In genomic region chr16:93102174-93102573, GRCm38 (mm10) we compare ENCODE assay signal across 16 mouse cellular contexts.
DNase-seq lines count a peak whose midpoint lies in the region; ATAC-seq lines count a peak whose summit lies in the region.
"Had no signal": no experiment of that assay in that cellular context is flagged by ENCODE, and none has a peak within 500 bp of the region (broad histone marks: within the 10 kb centered on the region; RNA-seq: fewer than 3 reads in every experiment).

No protein-coding gene starts in this region.

- WGBS in forebrain, embryonic 16.5 days = 31% methylated on average over 3 of the region's 3 CpGs
- WGBS in forebrain, embryonic 13.5 days = 53% methylated on average over 3 of the region's 3 CpGs
- WGBS in limb, embryonic 15.5 days = 44% methylated on average over 3 of the region's 3 CpGs
- 86% methylated on average over 3 of the region's 3 CpGs for WGBS in limb, embryonic 10.5 days
- 35% methylated on average over 3 of the region's 3 CpGs for WGBS in embryonic facial prominence, embryonic 14.5 days

- H3K4me2 ChIP-seq in forebrain, embryonic 16.5 days (ENCODE audit: low read length) = no peak overlapping the region
- no peak overlapping the region for H3K4me2 ChIP-seq in forebrain, embryonic 13.5 days
- H3K4me2 ChIP-seq in limb, embryonic 15.5 days = no peak overlapping the region
- no peak overlapping the region for H3K4me2 ChIP-seq in embryonic facial prominence, embryonic 14.5 days (ENCODE audit: low read depth, low read length)
- H3K4me2 ChIP-seq: heart, embryonic 12.5 days; hindbrain, embryonic 14.5 days; intestine, embryonic 15.5 days had no signal

- no peaks in the 10 kb centered on the region for H3K36me3 ChIP-seq in forebrain, embryonic 16.5 days (ENCODE audit: control insufficient read depth, insufficient read depth)
- H3K36me3 ChIP-seq in forebrain, embryonic 13.5 days (ENCODE audit: poor library complexity, severe bottlenecking) = no peaks in the 10 kb centered on the region
- H3K36me3 ChIP-seq in limb, embryonic 15.5 days = no peaks in the 10 kb centered on the region
- no peaks in the 10 kb centered on the region for H3K36me3 ChIP-seq in limb, embryonic 10.5 days
- H3K36me3 ChIP-seq in embryonic facial prominence, embryonic 14.5 days (ENCODE audit: control insufficient read depth, insufficient read depth, low read length) = no peaks in the 10 kb centered on the region
- H3K36me3 ChIP-seq: heart, embryonic 12.5 days; hindbrain, embryonic 10.5 days; intestine, embryonic 15.5 days had no signal

- H3K4me3 ChIP-seq in forebrain, embryonic 16.5 days (replicated peaks; ENCODE audit: low read length) = no peak overlapping the region
- H3K4me3 ChIP-seq in forebrain, embryonic 13.5 days = no peak overlapping the region
- H3K4me3 ChIP-seq in limb, embryonic 15.5 days = no peak overlapping the region
- no peak overlapping the region for H3K4me3 ChIP-seq in limb, embryonic 10.5 days
- no peak overlapping the region for H3K4me3 ChIP-seq in embryonic facial prominence, embryonic 14.5 days (ENCODE audit: low read depth, low read length)
- H3K4me3 ChIP-seq: heart, embryonic 12.5 days; hindbrain, embryonic 10.5 days; intestine, embryonic 15.5 days had no signal

- H3K9me3 ChIP-seq in forebrain, embryonic 16.5 days (ENCODE audit: control insufficient read depth, low read length) = no peaks in the 10 kb centered on the region
- H3K9me3 ChIP-seq in forebrain, embryonic 13.5 days (replicated peaks) = no peaks in the 10 kb centered on the region
- H3K9me3 ChIP-seq in limb, embryonic 15.5 days = no peaks in the 10 kb centered on the region
- H3K9me3 ChIP-seq in limb, embryonic 10.5 days (replicated peaks) = no peaks in the 10 kb centered on the region
- H3K9me3 ChIP-seq in embryonic facial prominence, embryonic 14.5 days (ENCODE audit: control insufficient read depth, low read length) = no peaks in the 10 kb centered on the region
- H3K9me3 ChIP-seq: heart, embryonic 12.5 days; hindbrain, embryonic 10.5 days; intestine, embryonic 15.5 days had no signal

- H3K27me3 ChIP-seq in forebrain, embryonic 16.5 days (replicated peaks; ENCODE audit: control insufficient read depth, insufficient read depth, low read length) = no peaks in the 10 kb centered on the region
- H3K27me3 ChIP-seq in forebrain, embryonic 13.5 days = no peaks in the 10 kb centered on the region
- H3K27me3 ChIP-seq in limb, embryonic 15.5 days = no peaks in the 10 kb centered on the region
- no peaks in the 10 kb centered on the region for H3K27me3 ChIP-seq in limb, embryonic 10.5 days (ENCODE audit: low read depth, poor library complexity, severe bottlenecking)
- no peaks in the 10 kb centered on the region for H3K27me3 ChIP-seq in embryonic facial prominence, embryonic 14.5 days (replicated peaks; ENCODE audit: control insufficient read depth, insufficient read depth, low read length)
- H3K27me3 ChIP-seq: intestine, embryonic 15.5 days had no signal

- ATAC-seq in forebrain, embryonic 16.5 days = peak; percentile 62; the same call in 1 of the 2 replicates
- no peak for ATAC-seq in forebrain, embryonic 13.5 days
- no peak for ATAC-seq in limb, embryonic 15.5 days (ENCODE audit: insufficient number of reproducible peaks, low FRiP score, low TSS enrichment, low read depth)
- ATAC-seq in embryonic facial prominence, embryonic 14.5 days (ENCODE audit: low read depth) = 0 out of 2 replicates have a peak, but pooled peaks have one; percentile 37
- ATAC-seq: intestine, embryonic 15.5 days had no signal

- no peak overlapping the region for H3K9ac ChIP-seq in forebrain, embryonic 16.5 days (replicated peaks; ENCODE audit: low read depth, low read length)
- H3K9ac ChIP-seq in forebrain, embryonic 13.5 days = no peak overlapping the region
- no peak overlapping the region for H3K9ac ChIP-seq in limb, embryonic 15.5 days
- H3K9ac ChIP-seq in embryonic facial prominence, embryonic 14.5 days (ENCODE audit: low read depth, low read length) = no peak overlapping the region
- H3K9ac ChIP-seq: heart, embryonic 12.5 days; hindbrain, embryonic 14.5 days; intestine, embryonic 15.5 days had no signal

- no peak for DNase-seq in limb, embryonic 10.5 days (ENCODE audit: low spot score)
- DNase-seq in brain, adult 2 months (ENCODE audit: low read depth, low spot score) = peak; percentile 53
- peak; percentile 63 for DNase-seq in embryonic facial prominence, embryonic 14.5 days (ENCODE audit: low spot score)
- DNase-seq in spleen, adult 12 weeks (ENCODE audit: low spot score) = no peak
- DNase-seq in liver = no peak
- DNase-seq: adrenal gland, postnatal 10 days; cerebellum, adult 18-20 months; cerebellum, postnatal 10 days; gastrocnemius, postnatal 14 days had no signal

- H3K27ac ChIP-seq in forebrain, embryonic 16.5 days (ENCODE audit: low read length) = no peak overlapping the region
- no peak overlapping the region for H3K27ac ChIP-seq in forebrain, embryonic 13.5 days
- H3K27ac ChIP-seq in limb, embryonic 15.5 days = peak overlapping the region; percentile 43; the same call in 1 of the 2 replicates
- no peak overlapping the region for H3K27ac ChIP-seq in limb, embryonic 10.5 days
- H3K27ac ChIP-seq in embryonic facial prominence, embryonic 14.5 days (replicated peaks; ENCODE audit: low read depth, low read length) = peak overlapping the region; percentile 70
- H3K27ac ChIP-seq: hindbrain, embryonic 10.5 days; hindbrain, embryonic 14.5 days; intestine, embryonic 15.5 days had no signal

- H3K4me1 ChIP-seq in forebrain, embryonic 16.5 days (replicated peaks; ENCODE audit: control insufficient read depth, insufficient read depth, low read length) = peaks cover 3% of the 10 kb centered on the region; the same call in 1 of the 2 replicates
- H3K4me1 ChIP-seq in forebrain, embryonic 13.5 days = no peaks in the 10 kb centered on the region
- 0 out of 2 replicates have a peak, but pooled peaks cover 5% of the 10 kb centered on the region for H3K4me1 ChIP-seq in limb, embryonic 15.5 days
- no peaks in the 10 kb centered on the region for H3K4me1 ChIP-seq in limb, embryonic 10.5 days
- peaks cover 6% of the 10 kb centered on the region; the same call in 1 of the 2 replicates for H3K4me1 ChIP-seq in embryonic facial prominence, embryonic 14.5 days (ENCODE audit: control insufficient read depth, insufficient read depth, low read length)
- H3K4me1 ChIP-seq: heart, embryonic 12.5 days; hindbrain, embryonic 10.5 days; intestine, embryonic 15.5 days had no signal

Comparison
In these comparisons a context has a peak if more than half of its experiments do, and no peak if none do; other contexts are left out.
1. ATAC-seq: peak in forebrain, embryonic 16.5 days (single experiment) and embryonic facial prominence, embryonic 14.5 days (single experiment); none in forebrain, embryonic 13.5 days (single experiment) and limb, embryonic 15.5 days (single experiment).
2. H3K27ac ChIP-seq: peak in limb, embryonic 15.5 days (single experiment) and embryonic facial prominence, embryonic 14.5 days (single experiment); none in forebrain, embryonic 16.5 days (single experiment), forebrain, embryonic 13.5 days (single experiment) and limb, embryonic 10.5 days (single experiment).
3. DNase-seq: peak in brain, adult 2 months (single experiment) and embryonic facial prominence, embryonic 14.5 days (single experiment); none in limb, embryonic 10.5 days (single experiment), spleen, adult 12 weeks (single experiment) and liver (single experiment).